Mouse (Mus musculus) ES-Bruce4 (cell line): ENCODE measurements around the gene Afdn. TPM values are rescaled to one million over a fixed set of nuclear protein-coding genes. Genes with fewer than 3 reads are reported as not detected.

ENCODE experiments used
- H3K27ac ChIP-seq: 2 replicates; pipeline ENCODE4 v1.5.1; 2012; ENCODE audit warnings: low read length, inconsistent platforms; ENCODE audit not compliant: insufficient read depth
- H3K27me3 ChIP-seq: 2 replicates; pipeline ENCODE4 v1.6.1; 2012; ENCODE audit warnings: mild to moderate bottlenecking, low read length, inconsistent platforms; ENCODE audit not compliant: control insufficient read depth, poor library complexity, insufficient read depth, severe bottlenecking
- H3K36me3 ChIP-seq: 2 replicates; pipeline ENCODE4 v1.6.1; 2012; ENCODE audit warnings: inconsistent platforms, mild to moderate bottlenecking, low read length, moderate library complexity; ENCODE audit not compliant: control insufficient read depth, poor library complexity, insufficient read depth, severe bottlenecking
- H3K4me1 ChIP-seq: one replicate; pipeline ENCODE4 v1.8.1; 2011; ENCODE audit warnings: low read length; ENCODE audit not compliant: control insufficient read depth, insufficient read depth
- H3K4me3 ChIP-seq: 2 replicates; pipeline ENCODE4 v1.5.1; 2011; ENCODE audit warnings: low read depth, mild to moderate bottlenecking, low read length
- H3K9ac ChIP-seq: 2 replicates; pipeline ENCODE4 v1.6.1; 2012; ENCODE audit warnings: low read depth, mild to moderate bottlenecking, inconsistent platforms; ENCODE audit not compliant: poor library complexity, severe bottlenecking
- H3K9me3 ChIP-seq: replicated peaks from 2 replicates; pipeline ENCODE4 v1.6.1; 2012; ENCODE audit warnings: mild to moderate bottlenecking, low read length, inconsistent platforms; ENCODE audit not compliant: control insufficient read depth, poor library complexity, insufficient read depth, severe bottlenecking
- CTCF ChIP-seq: IDR thresholded peaks from one replicate; pipeline ENCODE4 v1.8.1; 2011; ENCODE audit warnings: low read depth, low read length
- EP300 ChIP-seq: IDR thresholded peaks from 2 replicates; pipeline ENCODE4 v1.6.1; 2011; ENCODE audit warnings: low read depth, low read length; ENCODE audit not compliant: insufficient read depth
- POLR2A ChIP-seq: IDR thresholded peaks from one replicate; pipeline ENCODE4 v1.8.1; 2011; ENCODE audit warnings: low read length; ENCODE audit not compliant: insufficient read depth
- polyA plus RNA-seq: library from polyadenylated mRNA; stranded (reverse); fragments of >200 nt; gene quantifications from 2 replicates; pipeline ENCODE4 v1.2.4, GENCODE M21; 2011; ENCODE audit warnings: low read depth; ENCODE audit not compliant: missing spikeins, insufficient read depth, insufficient read length

The Afdn gene
- polyA plus RNA-seq, 1 experiment, result 286 TPM

DNA sequence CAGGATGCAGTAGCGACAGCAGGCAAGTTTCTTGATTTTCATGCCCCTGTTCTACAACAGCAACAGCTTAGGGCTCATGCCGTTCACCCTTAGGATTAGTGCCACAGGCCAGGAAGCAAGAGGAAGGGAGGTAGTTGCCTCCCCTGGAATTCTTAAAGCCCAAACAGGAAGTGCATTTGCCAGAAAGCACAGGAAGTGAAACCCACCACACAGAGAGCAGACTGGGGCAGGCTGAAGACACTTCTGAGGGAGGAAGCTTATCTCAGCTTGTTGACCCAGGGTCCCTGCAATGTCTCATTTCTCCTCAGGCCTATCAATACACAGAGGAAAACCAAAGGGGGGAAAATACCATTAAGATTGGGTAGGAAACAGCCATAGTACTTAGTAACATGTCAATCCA is 19.5 kb upstream of the Afdn start:
- Histone ChIP-seq H3K36me3 (no peaks in the 10 kb centered on the region), H3K4me3 (no peak overlapping the region), H3K27ac (no peak overlapping the region), H3K27me3 (no peaks in the 10 kb centered on the region), H3K4me1 (peaks cover 4% of the 10 kb centered on the region), H3K9ac (no peak overlapping the region), H3K9me3 (no peaks in the 10 kb centered on the region)
- no peak for TF ChIP-seq EP300
- no peak for TF ChIP-seq POLR2A
- TF ChIP-seq CTCF, result no peak

GRCm38 (mm10) chr17:13741611-13742010 is 18.7 kb upstream of the Afdn start:
- no peak overlapping the region for H3K27ac ChIP-seq
- no peak overlapping the region for H3K9ac ChIP-seq
- peaks cover 4% of the 10 kb centered on the region for H3K4me1 ChIP-seq
- no peaks in the 10 kb centered on the region for H3K36me3 ChIP-seq
- no peaks in the 10 kb centered on the region for H3K27me3 ChIP-seq
- H3K9me3 ChIP-seq, result no peaks in the 10 kb centered on the region
- TF ChIP-seq POLR2A (no peak), EP300 (no peak), CTCF (no peak)
- H3K4me3 ChIP-seq, result no peak overlapping the region

DNA sequence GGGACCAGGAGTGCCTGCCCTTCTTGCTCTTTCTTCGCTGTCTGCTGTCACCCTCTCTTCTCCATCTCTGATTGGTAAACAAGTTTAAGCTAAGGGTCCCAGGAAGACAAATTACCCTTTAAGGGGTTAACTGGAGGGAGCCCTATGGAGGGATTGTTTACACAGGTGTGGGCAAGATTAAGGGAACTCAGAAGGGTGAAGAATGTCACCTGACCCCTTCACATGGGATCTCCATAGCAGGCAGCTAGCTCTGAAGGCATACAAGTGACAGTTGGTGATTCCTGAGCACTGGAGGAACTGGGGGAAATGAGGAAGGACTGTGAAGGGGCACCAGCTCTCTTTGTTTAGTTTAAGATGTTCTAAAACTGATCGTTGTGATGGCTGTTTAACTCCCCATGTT is 18.0 kb upstream of the Afdn start:
- Histone ChIP-seq H3K9ac (no peak overlapping the region), H3K27me3 (no peaks in the 10 kb centered on the region), H3K4me3 (no peak overlapping the region), H3K36me3 (no peaks in the 10 kb centered on the region), H3K4me1 (peaks cover 4% of the 10 kb centered on the region), H3K9me3 (no peaks in the 10 kb centered on the region), H3K27ac (no peak overlapping the region)
- TF ChIP-seq CTCF, result no peak
- no peak for TF ChIP-seq EP300
- no peak for TF ChIP-seq POLR2A

DNA sequence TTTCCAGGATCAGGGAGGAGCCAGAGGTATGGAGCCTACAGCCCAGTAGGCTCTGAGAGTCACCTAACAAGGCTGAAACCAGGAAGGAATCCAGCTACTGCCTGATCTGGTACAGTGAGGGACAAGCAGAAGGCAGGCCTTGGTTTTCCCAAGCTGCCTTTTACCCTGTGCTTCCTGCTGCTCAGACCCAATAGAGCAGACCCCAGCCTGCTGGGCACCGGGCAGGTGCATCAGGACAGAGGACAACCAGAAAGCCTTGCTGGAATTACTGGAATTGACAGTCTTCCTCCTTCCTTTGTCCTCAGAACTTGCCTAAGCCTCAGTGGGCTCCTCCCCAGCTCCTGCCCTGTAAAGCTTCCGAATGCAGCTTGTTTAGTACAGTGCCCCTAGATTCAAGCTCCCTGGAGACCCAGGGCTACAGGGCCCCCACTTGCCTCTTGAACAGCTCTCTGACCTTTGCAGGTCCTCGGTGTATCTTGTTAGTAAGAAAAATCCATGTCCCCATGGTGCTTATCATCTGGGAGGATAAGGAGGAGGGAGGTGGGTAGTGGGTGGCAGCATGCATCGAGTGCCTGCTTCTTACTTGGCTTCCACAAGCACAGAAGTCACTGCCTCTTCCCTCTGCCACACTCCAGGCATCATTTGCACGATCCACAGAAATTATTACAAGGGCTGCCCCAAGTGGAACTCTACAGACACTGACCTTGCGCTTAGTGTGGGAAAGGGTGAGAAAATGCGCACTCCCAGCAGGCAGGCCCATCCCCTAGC is 17.2 kb upstream of the Afdn start:
- no peak overlapping the region for H3K9ac ChIP-seq
- TF ChIP-seq EP300, result no peak
- TF ChIP-seq POLR2A, result no peak
- TF ChIP-seq CTCF, result no peak
- H3K36me3 ChIP-seq, result no peaks in the 10 kb centered on the region
- no peaks in the 10 kb centered on the region for H3K27me3 ChIP-seq
- H3K9me3 ChIP-seq, result no peaks in the 10 kb centered on the region
- H3K4me3 ChIP-seq, result no peak overlapping the region
- no peak overlapping the region for H3K27ac ChIP-seq
- peaks cover 4% of the 10 kb centered on the region for H3K4me1 ChIP-seq

GRCm38 (mm10) chr17:13743709-13744079 is 16.6 kb upstream of the Afdn start:
- H3K9ac ChIP-seq, result no peak overlapping the region
- H3K36me3 ChIP-seq, result no peaks in the 10 kb centered on the region
- H3K4me3 ChIP-seq, result no peak overlapping the region
- H3K27me3 ChIP-seq, result no peaks in the 10 kb centered on the region
- no peaks in the 10 kb centered on the region for H3K9me3 ChIP-seq
- TF ChIP-seq EP300, result no peak
- no peak overlapping the region for H3K27ac ChIP-seq
- H3K4me1 ChIP-seq, result peaks cover 4% of the 10 kb centered on the region

- Histone ChIP-seq H3K27me3 (no peaks in the 10 kb centered on the region), H3K4me3 (no peak overlapping the region), H3K27ac (no peak overlapping the region), H3K36me3 (no peaks in the 10 kb centered on the region), H3K9me3 (no peaks in the 10 kb centered on the region), H3K9ac (no peak overlapping the region), H3K4me1 (peaks cover 4% of the 10 kb centered on the region)
- TF ChIP-seq CTCF, result no peak
- no peak for TF ChIP-seq EP300
- TF ChIP-seq POLR2A, result no peak
Observed at GRCm38 (mm10) chr17:13744219-13744618, 16.1 kb upstream of the Afdn start.
